Mouse (Mus musculus): ENCODE measurements at regions not wholly inside any gene's neighbourhood (a gene's known extent, or its start where the extent isn't known, plus 50 kb on each side); places are given as distances from the start of the nearest gene placed in this dataset.
A peak's percentile ranks its signal among the peaks of the same experiment; 100 is the strongest.
"Not testable (repeated sequence)": the region's sequence is repeated elsewhere in the genome, so short reads cannot be mapped to it uniquely, and the experiment has no call there.

GRCm38 (mm10) chr12:112299603-112300002, 153.6 kb downstream of the Kif26a start:
- no peak for DNase-seq

- no peak for DNase-seq
These were observed 154.1 kb downstream of the Kif26a start for GRCm38 (mm10) chr12:112300125-112300524.

DNA sequence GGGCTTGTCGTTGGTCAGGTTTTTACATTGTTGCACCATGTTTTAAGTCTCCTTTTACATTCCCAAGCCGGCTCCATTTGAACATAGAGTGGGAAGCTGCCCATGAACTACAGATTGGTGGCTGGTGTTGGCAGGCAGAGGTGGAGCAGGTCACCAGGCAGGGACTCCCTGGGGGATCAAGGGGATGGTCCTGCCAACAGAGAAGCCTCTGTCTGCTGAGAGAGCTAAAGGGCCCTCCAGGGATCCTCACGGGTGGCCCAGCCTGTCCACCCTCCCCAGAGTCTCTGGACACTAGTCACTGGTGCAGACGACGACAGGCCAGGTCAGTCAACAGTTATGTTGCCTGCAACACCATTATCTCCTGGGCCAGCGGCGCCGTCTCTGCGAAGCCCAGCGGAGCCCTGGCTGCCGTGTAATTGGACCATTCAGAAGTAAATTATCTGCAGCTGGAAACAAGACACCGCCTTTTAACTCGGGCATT, 155.4 kb downstream of the Kif26a start:
- no peak for DNase-seq

- DNase-seq = no peak
These were observed 155.9 kb downstream of the Kif26a start for GRCm38 (mm10) chr12:112301929-112302328.

- DNase-seq = no peak
These were observed 160.2 kb downstream of the Kif26a start for GRCm38 (mm10) chr12:112306208-112306607.

DNA sequence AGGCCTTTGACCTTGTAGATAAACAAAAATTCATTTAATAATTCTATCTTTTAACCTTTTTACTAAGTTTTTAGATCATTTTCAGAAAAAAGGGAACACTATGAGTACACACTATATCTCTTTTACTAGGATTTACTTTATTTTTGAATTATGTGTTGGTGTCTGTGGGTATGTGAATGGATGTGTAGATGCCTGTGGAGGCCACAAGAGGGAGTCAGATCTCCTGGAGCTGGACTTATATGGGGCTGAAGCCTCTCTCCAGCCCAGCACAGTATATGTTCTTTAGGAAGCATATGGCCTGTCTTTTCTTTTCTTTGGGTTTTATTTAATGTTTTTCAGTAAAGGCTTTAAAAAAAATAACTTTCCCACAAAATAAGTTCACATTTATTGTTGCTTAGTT, 162.0 kb downstream of the Kif26a start:
- no peak for DNase-seq

DNA sequence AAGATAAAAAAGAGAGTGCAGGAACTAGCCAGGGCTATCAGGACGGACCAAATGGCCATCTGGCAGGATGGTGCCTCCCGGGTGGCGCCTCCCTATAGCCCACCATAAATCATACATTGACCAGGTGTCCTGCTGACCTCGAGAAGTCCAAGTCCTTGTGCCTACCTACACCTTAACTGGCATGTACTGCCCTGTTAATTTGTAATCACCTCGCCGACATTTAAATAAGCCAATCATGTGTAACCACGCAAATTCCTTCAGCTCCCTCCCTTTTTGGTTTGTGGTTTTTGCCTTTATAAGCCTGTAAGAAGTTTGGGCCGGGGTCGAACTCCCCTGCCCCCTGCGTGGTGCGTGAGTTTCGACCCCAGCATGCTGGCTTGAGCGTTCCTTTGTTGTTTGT, 163.1 kb downstream of the Kif26a start:
- not testable (repeated sequence) for DNase-seq

DNA sequence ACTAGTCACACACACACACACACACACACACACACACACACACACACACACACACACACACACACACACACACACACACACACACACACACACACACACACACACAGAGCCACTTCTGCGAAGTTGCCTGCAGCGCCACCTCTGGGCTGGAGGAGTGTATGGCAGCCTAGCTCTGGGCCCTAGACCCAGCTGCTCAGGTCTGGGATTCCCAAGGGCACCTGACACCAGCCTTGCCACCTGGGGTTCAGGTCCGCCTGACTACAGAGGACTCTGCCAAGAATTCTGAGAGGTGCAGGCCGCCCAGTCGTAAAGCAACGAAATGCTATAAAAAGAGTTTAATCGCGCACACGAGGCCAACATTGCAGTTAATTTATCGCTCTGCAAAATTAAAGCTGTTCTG, 163.8 kb downstream of the Kif26a start:
- DNase-seq = no peak

DNA sequence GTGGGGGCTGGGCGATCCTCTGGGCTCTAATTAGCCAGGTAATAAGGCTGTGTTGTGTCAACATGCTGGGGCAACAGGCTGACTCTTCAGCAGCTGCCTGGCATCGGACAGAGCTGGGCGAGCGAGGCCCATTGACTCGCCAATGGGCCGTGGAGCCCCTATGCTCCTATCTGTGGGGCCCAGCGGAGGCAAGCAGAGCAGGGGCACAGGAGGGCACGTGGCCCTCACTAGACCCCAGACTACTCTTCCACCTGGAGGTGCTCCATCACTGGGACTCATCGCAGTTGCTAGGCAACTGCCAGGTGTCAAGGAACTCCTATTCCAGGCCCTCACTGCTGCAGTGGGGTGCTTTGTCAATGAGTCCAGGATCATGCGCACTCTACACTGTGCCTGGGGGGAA, 164.7 kb downstream of the Kif26a start:
- no peak for DNase-seq

DNA sequence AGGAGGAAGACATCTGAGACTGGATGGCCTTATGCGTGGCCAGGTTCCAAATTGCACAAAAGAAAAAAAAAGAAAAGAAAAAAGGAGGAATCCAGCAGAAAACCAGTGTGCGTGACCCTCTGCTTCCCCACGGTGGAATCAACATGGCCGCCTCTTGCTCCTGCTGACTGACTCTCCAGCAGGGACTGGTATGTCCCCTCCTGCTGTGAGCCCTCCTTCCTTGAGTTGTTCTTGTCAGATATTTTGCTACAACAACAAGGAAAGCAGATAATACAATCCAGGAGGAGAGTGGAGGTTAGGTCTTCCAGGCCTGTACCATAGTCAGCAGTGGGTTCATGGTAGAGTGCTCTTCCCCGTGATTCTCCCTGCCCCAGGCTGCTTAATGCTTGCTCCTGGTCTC, 168.8 kb downstream of the Kif26a start:
- no peak for DNase-seq

GRCm38 (mm10) chr12:112317191-112317590, 171.2 kb downstream of the Kif26a start:
- no peak for DNase-seq

GRCm38 (mm10) chr12:112318461-112318860, 170.8 kb upstream of the A530016L24Rik start:
- no peak for DNase-seq

DNA sequence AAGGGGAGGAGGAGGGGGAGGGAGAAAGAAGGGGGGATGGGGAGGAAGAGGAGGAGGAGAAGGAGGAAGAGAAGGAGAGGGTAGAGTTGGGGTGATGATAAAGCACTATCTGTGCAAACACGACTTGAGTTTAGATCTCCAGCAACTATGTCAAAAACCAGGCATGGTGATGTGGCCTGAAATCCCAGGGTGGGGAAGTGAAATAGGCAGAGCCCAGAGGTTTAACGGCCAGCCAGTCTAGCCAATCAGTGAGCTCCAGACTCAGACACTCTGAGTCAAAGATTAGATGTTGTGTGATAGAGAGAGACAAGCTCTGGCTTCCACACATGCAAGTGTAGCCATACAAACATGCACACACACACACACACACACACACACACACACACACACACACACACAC, 167.1 kb upstream of the A530016L24Rik start:
- no peak for DNase-seq

- DNase-seq = no peak
These were observed 161.8 kb upstream of the A530016L24Rik start for GRCm38 (mm10) chr12:112327411-112327810.

DNA sequence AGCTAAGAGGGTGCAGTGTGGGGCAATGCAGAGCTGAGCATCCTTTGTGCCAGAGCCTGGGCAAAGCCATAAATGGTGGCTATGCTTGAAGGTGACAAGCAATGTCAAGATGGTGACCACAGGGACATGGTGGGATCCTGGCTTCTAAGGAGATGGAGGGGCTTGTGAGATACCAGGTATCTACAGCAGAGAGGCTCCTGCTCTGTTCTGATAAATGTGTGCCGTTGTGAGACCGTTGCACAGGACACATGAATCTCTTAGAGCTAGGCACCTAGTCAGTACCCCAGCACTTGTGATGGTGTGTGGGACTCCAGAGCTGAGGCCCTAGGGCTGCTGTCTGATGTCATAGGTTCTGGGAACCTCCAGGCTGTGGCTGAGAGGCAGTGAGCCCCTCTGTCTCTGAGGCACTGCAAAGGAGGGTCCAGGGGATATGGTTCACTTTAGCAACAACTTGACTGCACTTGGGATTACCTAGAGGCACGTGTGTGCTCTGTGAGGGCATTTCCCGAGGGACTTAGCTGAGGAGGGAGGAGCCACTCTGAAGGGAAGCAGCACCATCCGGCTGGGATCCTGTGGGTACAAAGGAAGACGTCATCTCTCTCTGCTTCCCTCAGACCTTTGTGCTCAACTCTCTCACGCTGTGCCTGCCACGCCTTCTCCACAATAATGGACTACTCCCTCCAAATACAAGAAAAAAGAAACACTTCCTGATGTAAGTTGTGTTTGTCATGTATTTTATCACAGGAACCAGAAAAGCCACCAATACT, 160.3 kb upstream of the A530016L24Rik start:
- peak; percentile 96 for DNase-seq

DNA sequence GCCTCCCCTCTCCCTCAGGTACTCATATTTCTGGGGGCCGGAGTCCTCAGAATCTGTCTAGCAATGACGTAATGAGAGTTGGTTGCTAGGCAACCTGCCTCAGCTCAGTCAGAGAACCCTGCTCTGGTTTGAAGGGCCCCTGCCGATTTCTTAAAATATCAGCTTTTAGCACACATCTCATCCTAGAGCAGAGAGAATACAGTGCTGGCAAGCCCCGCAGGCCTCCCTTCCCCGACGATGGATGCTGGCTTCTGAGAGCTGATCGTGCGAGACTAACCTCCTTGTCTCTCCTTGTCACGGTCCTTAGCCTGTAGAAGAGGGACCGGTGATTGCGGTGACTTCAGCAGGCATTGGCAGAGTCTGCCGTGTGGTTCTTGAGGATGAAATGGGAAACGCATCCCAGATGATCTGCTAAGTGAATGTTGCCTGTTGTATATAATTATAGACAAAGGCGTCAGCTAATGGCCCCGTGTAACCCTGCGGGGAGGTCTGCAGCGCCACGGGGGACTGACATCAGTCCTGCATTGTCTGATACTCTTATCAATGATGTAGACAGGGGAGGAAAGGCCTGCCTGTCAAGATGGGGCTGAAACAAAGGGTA, 159.4 kb upstream of the A530016L24Rik start:
- DNase-seq = no peak

GRCm38 (mm10) chr12:112330557-112330956, 158.7 kb upstream of the A530016L24Rik start:
- no peak for DNase-seq

GRCm38 (mm10) chr12:112331061-112331460, 158.2 kb upstream of the A530016L24Rik start:
- DNase-seq = no peak

DNA sequence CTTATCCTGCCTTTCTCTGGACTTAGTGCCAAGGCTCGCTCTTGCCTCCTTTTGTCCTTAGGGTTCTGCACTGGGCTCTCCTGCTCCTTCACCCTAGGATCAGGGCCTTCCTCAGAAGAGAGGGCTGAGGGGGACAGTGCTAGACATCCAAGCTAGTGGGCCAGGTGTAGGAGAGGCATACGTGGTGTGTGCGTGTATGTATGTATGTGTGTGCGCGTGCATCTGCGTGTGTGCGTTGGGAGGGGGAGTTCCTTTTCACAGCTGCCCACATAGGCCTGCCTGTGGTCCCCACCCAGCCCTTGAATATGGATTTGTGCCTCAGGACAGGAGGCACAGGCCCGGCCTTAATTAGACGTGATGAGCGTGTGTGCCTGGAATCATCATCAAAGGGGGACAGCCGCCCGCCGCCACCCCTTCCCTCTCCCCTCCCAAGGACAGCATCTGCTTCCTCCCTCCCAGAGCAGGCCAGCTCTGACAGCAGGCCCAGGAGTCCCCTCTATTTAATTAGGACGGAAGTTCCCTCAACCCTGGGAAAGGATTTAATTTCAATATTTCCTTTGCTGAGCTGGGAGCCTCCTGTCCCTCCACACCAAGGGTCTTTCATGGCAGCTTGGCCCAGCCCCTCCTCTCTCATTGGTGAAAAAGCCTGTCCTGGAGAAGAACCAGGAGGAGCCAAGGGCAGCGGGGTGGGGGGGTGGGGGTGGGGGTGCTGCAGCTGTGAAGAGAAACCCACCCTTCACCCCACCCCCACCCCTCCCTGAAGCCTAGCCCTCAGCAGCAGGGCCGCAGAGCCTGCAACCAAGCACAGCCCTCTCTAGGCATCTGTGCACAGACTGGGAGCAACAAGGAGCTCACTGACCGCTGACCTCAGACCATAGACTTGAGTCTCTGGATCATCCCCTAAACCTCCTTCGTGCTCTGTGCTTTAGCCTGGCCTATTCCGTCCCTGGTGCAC, 155.8 kb upstream of the A530016L24Rik start:
- DNase-seq = peak; percentile 98

DNA sequence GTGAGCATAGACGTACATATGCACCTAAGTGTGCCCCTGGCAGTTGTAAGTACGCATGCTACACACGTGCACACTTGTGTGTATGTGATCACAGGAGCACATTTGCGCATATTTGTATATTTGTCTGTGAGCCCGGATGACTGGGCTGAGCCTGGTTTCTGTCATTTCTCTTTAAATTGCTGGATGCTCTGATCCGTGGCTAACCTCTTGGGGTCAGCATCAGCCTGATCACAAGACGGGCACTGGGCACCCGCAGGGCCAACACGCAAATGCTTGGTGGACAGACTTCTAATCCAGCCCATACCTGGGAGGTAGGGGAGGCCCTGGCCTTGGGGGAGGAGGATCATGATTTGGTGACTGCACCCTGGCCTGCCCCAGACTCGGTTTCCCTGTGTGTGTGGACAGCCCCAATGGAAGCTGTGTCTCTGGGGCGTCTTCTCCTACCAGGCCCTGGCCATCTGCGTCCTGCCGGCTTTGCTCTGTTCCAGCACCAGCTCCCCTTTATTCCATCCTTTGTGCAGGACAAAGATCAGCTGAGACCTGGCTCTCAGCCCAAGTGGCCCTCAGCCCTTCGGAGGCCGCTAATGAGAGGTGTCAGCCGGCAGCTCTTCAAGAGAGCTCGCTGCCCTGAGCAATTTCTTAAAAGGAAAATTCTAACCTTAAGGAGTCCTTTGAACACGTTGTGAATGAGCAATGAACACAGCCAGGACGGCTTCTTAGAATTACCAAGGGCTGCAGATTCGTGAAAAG, 155.0 kb upstream of the A530016L24Rik start:
- no peak for DNase-seq

DNA sequence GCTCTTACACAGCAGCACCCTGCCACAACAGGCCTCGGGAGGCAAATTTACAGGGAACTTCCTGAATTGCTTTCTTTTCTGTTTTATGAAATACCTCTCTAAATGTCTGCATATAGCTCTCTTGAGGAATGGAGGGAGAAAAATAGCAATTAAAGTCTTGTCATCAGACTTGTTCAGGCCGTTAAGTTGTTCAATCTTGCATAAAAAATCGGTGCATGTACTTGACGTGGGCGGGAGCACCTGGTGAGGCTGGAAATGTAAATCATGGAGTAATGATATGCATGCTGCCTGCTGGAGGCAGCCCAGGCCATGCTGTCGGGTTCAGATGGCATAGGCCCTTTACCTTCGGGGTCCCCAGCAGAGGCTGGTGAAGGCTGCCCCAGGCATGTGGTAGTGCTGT, 153.6 kb upstream of the A530016L24Rik start:
- no peak for DNase-seq

GRCm38 (mm10) chr12:112336691-112337295, 152.5 kb upstream of the A530016L24Rik start:
- DNase-seq = no peak
